8 mouse cellular contexts compared by ENCODE assay signal in genomic region chr11:22858441-22859300, GRCm38 (mm10). TPM values are rescaled to one million over a fixed set of nuclear protein-coding genes. Genes with fewer than 3 reads are reported as not detected.
DNase-seq lines count a peak whose midpoint lies in the region; ATAC-seq and TF ChIP-seq lines count a peak whose summit lies in the region.

No protein-coding gene starts in this region.

- no peak for TF ChIP-seq CTCF in embryonic fibroblast, embryonic 13.5 days (IDR thresholded peaks at IDR 0.05; ENCODE audit: borderline replicate concordance, insufficient read depth, low read length)
- peak; percentile 17; the same call in 1 of the 2 replicates for TF ChIP-seq CTCF in liver, postnatal 0 days (IDR thresholded peaks at IDR 0.05; ENCODE audit: low read depth)

- ATAC-seq in intestine, embryonic 16.5 days = peak; percentile 65
- peak; percentile 44 for ATAC-seq in liver, postnatal 0 days

- H3K36me3 ChIP-seq in intestine, embryonic 16.5 days (ENCODE audit: control insufficient read depth, insufficient read depth, low read length) = no peaks in the 10 kb centered on the region
- H3K36me3 ChIP-seq in liver, postnatal 0 days (replicated peaks; ENCODE audit: insufficient read depth, low read length) = no peaks in the 10 kb centered on the region; the same call in 1 of the 2 replicates

- H3K4me3 ChIP-seq in embryonic fibroblast, embryonic 13.5 days (ENCODE audit: insufficient read depth, low read length) = peak overlapping the region; percentile 91
- peak overlapping the region; percentile 82 for H3K4me3 ChIP-seq in intestine, embryonic 16.5 days (ENCODE audit: low read length)
- peak overlapping the region; percentile 94 for H3K4me3 ChIP-seq in liver, postnatal 0 days (ENCODE audit: low read depth, low read length)

- H3K4me2 ChIP-seq in intestine, embryonic 16.5 days (ENCODE audit: low read depth, low read length) = peak overlapping the region; percentile 74
- H3K4me2 ChIP-seq in liver, postnatal 0 days (ENCODE audit: low read depth, low read length) = peak overlapping the region; percentile 91

- WGBS in intestine, embryonic 16.5 days = 3% methylated on average over 46 of the region's 50 CpGs
- WGBS in liver, postnatal 0 days (ENCODE audit: insufficient replicate concordance) = 2% methylated on average over 50 of the region's 50 CpGs

- no peak overlapping the region for H3K27ac ChIP-seq in embryonic fibroblast, embryonic 13.5 days (ENCODE audit: insufficient read depth, low read length)
- H3K27ac ChIP-seq in intestine, embryonic 16.5 days (ENCODE audit: low read length) = peak overlapping the region; percentile 88
- peak overlapping the region; percentile 96 for H3K27ac ChIP-seq in liver, postnatal 0 days (ENCODE audit: low read depth)

- H3K9ac ChIP-seq in intestine, embryonic 16.5 days (ENCODE audit: low read depth, low read length) = peak overlapping the region; percentile 87
- H3K9ac ChIP-seq in liver, postnatal 0 days (replicated peaks) = peak overlapping the region; percentile 94

- TF ChIP-seq POLR2A in embryonic fibroblast, embryonic 13.5 days (IDR thresholded peaks at IDR 0.05; ENCODE audit: low read depth, low read length) = no peak

- TF ChIP-seq EP300 in liver, postnatal 0 days (IDR thresholded peaks at IDR 0.05; ENCODE audit: low read depth) = no peak

- no peaks in the 10 kb centered on the region for H3K27me3 ChIP-seq in intestine, embryonic 16.5 days (replicated peaks; ENCODE audit: control insufficient read depth, insufficient read depth, low read length)
- no peaks in the 10 kb centered on the region for H3K27me3 ChIP-seq in liver, postnatal 0 days (ENCODE audit: insufficient read depth, low read length)

- DNase-seq in adrenal gland, adult (ENCODE audit: inconsistent age in 2 of 2, low spot score in 1 of 2) = peak; percentile 61 to 85
- DNase-seq in adrenal gland, adult 8-10 months = no peak
- peak; percentile 71 for DNase-seq in CD4-positive, CD25-positive, alpha-beta regulatory T cell, adult 2 months (ENCODE audit: low read depth, low spot score)
- peak; percentile 62 for DNase-seq in liver, postnatal 0 days
- peak; percentile 21 for DNase-seq in retina, postnatal 1 day
- no peak for DNase-seq in right cerebral cortex, adult 2 months (ENCODE audit: low spot score in 2 of 2)

- no peaks in the 10 kb centered on the region for H3K9me3 ChIP-seq in intestine, embryonic 16.5 days (ENCODE audit: control insufficient read depth, low read length)
- H3K9me3 ChIP-seq in liver, postnatal 0 days (ENCODE audit: low read length) = no peaks in the 10 kb centered on the region

- H3K4me1 ChIP-seq in embryonic fibroblast, embryonic 13.5 days (ENCODE audit: control insufficient read depth, insufficient read depth, low read length) = no peaks in the 10 kb centered on the region; the same call in 1 of the 2 replicates
- H3K4me1 ChIP-seq in intestine, embryonic 16.5 days (ENCODE audit: control insufficient read depth, insufficient read depth, low read length) = peaks cover 4% of the 10 kb centered on the region; the same call in 1 of the 2 replicates
- peaks cover 32% of the 10 kb centered on the region for H3K4me1 ChIP-seq in liver, postnatal 0 days (ENCODE audit: insufficient read depth)

RNA-seq across cellular contexts. Expression of gene B3gnt2, which starts 2.1 kb away (rescaled TPM):
- 100 to 1,000 TPM in 1 of 4 experiments, 10 to 100 TPM in 3; 55.0 to 101 (median 68.4) TPM for total RNA-seq in adrenal gland, adult 8-10 months (2022)
- 3.8 and 10.1 TPM in 2 replicates for polyA plus RNA-seq in embryonic fibroblast, embryonic 13.5 days (2011; ENCODE audit: insufficient read length, low read depth, missing spikeins)
- polyA plus RNA-seq in intestine, embryonic 16.5 days (2015; fragmentation: Nextera tagmentation; extraction: Ambion mirVana) = 11.8 and 11.9 TPM in 2 replicates
- polyA plus RNA-seq in liver, postnatal 0 days (2015; fragmentation: Nextera tagmentation; extraction: Ambion mirVana) = 10.0 and 10.8 TPM in 2 replicates

Comparison
In these comparisons a context has a peak if more than half of its experiments do, and no peak if none do; other contexts are left out.
1. DNase-seq: peak in adrenal gland, adult (2 of 2), CD4-positive, CD25-positive, alpha-beta regulatory T cell, adult 2 months (single experiment), liver, postnatal 0 days (single experiment) and retina, postnatal 1 day (single experiment); none in adrenal gland, adult 8-10 months (single experiment) and right cerebral cortex, adult 2 months (0 of 2).
2. Peak in every context shown above with its lines, with median percentiles within 50 percentile points of each other: H3K4me3 ChIP-seq.